Mouse (Mus musculus) brain, embryonic 14.5 days (tissue): ENCODE measurements around the gene Tmem178b.

Experiments used
- CTCF ChIP-seq: fragments of 200-500 bp; IDR thresholded peaks from 2 replicates; pipeline ENCODE4 v1.5.1; 2012; ENCODE audit warnings: inconsistent platforms, mild to moderate bottlenecking, moderate library complexity, borderline replicate concordance; ENCODE audit not compliant: insufficient read depth, insufficient read length; ENCODE audit errors: extremely low read depth
- POLR2A ChIP-seq: fragments of 200-500 bp; IDR thresholded peaks from 2 replicates; pipeline ENCODE4 v1.6.1; 2012; ENCODE audit warnings: mild to moderate bottlenecking, inconsistent platforms, borderline replicate concordance; ENCODE audit not compliant: poor library complexity, insufficient read depth, insufficient read length, severe bottlenecking; ENCODE audit errors: extremely low read depth

- TF ChIP-seq POLR2A, result no peak
- no peak for TF ChIP-seq CTCF
Observed at GRCm38 (mm10) chr6:39919011-39919709, 46.1 kb downstream of the Tmem178b start.
